20 mouse cellular contexts compared by ENCODE assay signal in genomic region chr7:43453599-43454355, GRCm38 (mm10). TPM values are rescaled to one million over a fixed set of nuclear protein-coding genes. Genes with fewer than 3 reads are reported as not detected.
DNase-seq lines count a peak whose midpoint lies in the region; ATAC-seq and TF ChIP-seq lines count a peak whose summit lies in the region.
"Had no signal": no experiment of that assay in that cellular context is flagged by ENCODE, and none has a peak within 500 bp of the region (broad histone marks: within the 10 kb centered on the region; RNA-seq: fewer than 3 reads in every experiment).

No protein-coding gene starts in this region.

- no peak for TF ChIP-seq POLR2A in liver, adult 2 months (IDR thresholded peaks at IDR 0.05; ENCODE audit: extremely low read depth, insufficient read depth, low read length)

- no peak for ATAC-seq in liver, embryonic 12.5 days
- ATAC-seq in intestine, postnatal 0 days, result peak; percentile 78
- no peak for ATAC-seq in stomach, embryonic 16.5 days (ENCODE audit: insufficient read depth, low FRiP score)
- ATAC-seq in forebrain, embryonic 11.5 days (replicated peaks; ENCODE audit: low FRiP score), result no peak

- H3K4me3 ChIP-seq in liver, adult 2 months (ENCODE audit: insufficient read depth, low read depth, low read length), result no peak overlapping the region
- no peak overlapping the region for H3K4me3 ChIP-seq in liver, embryonic 12.5 days
- no peak overlapping the region for H3K4me3 ChIP-seq in intestine, postnatal 0 days (ENCODE audit: low read depth, low read length)
- H3K4me3 ChIP-seq in stomach, embryonic 16.5 days (replicated peaks; ENCODE audit: low read length), result no peak overlapping the region
- H3K4me3 ChIP-seq in forebrain, embryonic 11.5 days (ENCODE audit: low read depth, low read length), result no peak overlapping the region
- H3K4me3 ChIP-seq: embryonic facial prominence, embryonic 13.5 days; forebrain, embryonic 12.5 days; heart, embryonic 13.5 days; hindbrain, embryonic 10.5 days; limb, embryonic 15.5 days; lung, embryonic 15.5 days; midbrain, embryonic 12.5 days; myocyte had no signal

- no peaks in the 10 kb centered on the region for H3K9me3 ChIP-seq in liver, embryonic 12.5 days (replicated peaks)
- H3K9me3 ChIP-seq in intestine, postnatal 0 days (ENCODE audit: control insufficient read depth), result no peaks in the 10 kb centered on the region
- no peaks in the 10 kb centered on the region for H3K9me3 ChIP-seq in stomach, embryonic 16.5 days (replicated peaks; ENCODE audit: control insufficient read depth, low read length)
- H3K9me3 ChIP-seq in forebrain, embryonic 11.5 days (ENCODE audit: control insufficient read depth, low read length), result no peaks in the 10 kb centered on the region
- H3K9me3 ChIP-seq: embryonic facial prominence, embryonic 13.5 days; forebrain, embryonic 12.5 days; heart, embryonic 13.5 days; hindbrain, embryonic 10.5 days; limb, embryonic 15.5 days; lung, embryonic 15.5 days; midbrain, embryonic 12.5 days had no signal

- H3K27me3 ChIP-seq in liver, adult 2 months (ENCODE audit: control insufficient read depth, insufficient read depth, low read length), result no peaks in the 10 kb centered on the region
- no peaks in the 10 kb centered on the region for H3K27me3 ChIP-seq in liver, embryonic 12.5 days (replicated peaks)
- H3K27me3 ChIP-seq in intestine, postnatal 0 days (replicated peaks; ENCODE audit: control insufficient read depth, insufficient read depth, low read length), result no peaks in the 10 kb centered on the region
- H3K27me3 ChIP-seq in stomach, embryonic 16.5 days (ENCODE audit: control insufficient read depth, insufficient read depth, low read length), result no peaks in the 10 kb centered on the region
- H3K27me3 ChIP-seq in forebrain, embryonic 11.5 days (ENCODE audit: control insufficient read depth, insufficient read depth, low read length), result no peaks in the 10 kb centered on the region
- H3K27me3 ChIP-seq: embryonic facial prominence, embryonic 13.5 days; forebrain, embryonic 12.5 days; heart, embryonic 13.5 days; limb, embryonic 15.5 days; lung, embryonic 15.5 days; midbrain, embryonic 12.5 days had no signal

- TF ChIP-seq CTCF in liver, adult 2 months (IDR thresholded peaks at IDR 0.05; ENCODE audit: low read depth, low read length), result no peak
- no peak for TF ChIP-seq CTCF in intestine, postnatal 0 days (IDR thresholded peaks at IDR 0.05; ENCODE audit: low read depth)

- no peaks in the 10 kb centered on the region for H3K79me2 ChIP-seq in liver, adult 2 months (ENCODE audit: control insufficient read depth, insufficient read depth, low read length)

- H3K36me3 ChIP-seq in liver, adult 2 months (ENCODE audit: control insufficient read depth, insufficient read depth, low read length), result peaks cover 24% of the 10 kb centered on the region
- peaks cover 78% of the 10 kb centered on the region for H3K36me3 ChIP-seq in liver, embryonic 12.5 days
- H3K36me3 ChIP-seq in intestine, postnatal 0 days (ENCODE audit: control insufficient read depth, insufficient read depth), result peaks cover 64% of the 10 kb centered on the region
- peaks cover 13% of the 10 kb centered on the region for H3K36me3 ChIP-seq in stomach, embryonic 16.5 days (ENCODE audit: control insufficient read depth, insufficient read depth, low read length)
- no peaks in the 10 kb centered on the region; the same call in 1 of the 2 replicates for H3K36me3 ChIP-seq in forebrain, embryonic 11.5 days (ENCODE audit: control insufficient read depth, insufficient read depth, low read length)

- no peak overlapping the region for H3K9ac ChIP-seq in liver, adult 2 months (ENCODE audit: low read depth, low read length)
- no peak overlapping the region for H3K9ac ChIP-seq in liver, embryonic 12.5 days
- no peak overlapping the region for H3K9ac ChIP-seq in intestine, postnatal 0 days (ENCODE audit: low read depth, low read length)
- H3K9ac ChIP-seq in stomach, embryonic 16.5 days (ENCODE audit: low read length), result no peak overlapping the region
- no peak overlapping the region for H3K9ac ChIP-seq in forebrain, embryonic 11.5 days (ENCODE audit: low read length)
- H3K9ac ChIP-seq: embryonic facial prominence, embryonic 13.5 days; forebrain, embryonic 12.5 days; heart, embryonic 13.5 days; limb, embryonic 15.5 days; lung, embryonic 15.5 days; midbrain, embryonic 12.5 days had no signal

- DNase-seq in liver, adult 2 months (ENCODE audit: extremely low read depth, low read depth, low spot score), result peak; percentile 78
- DNase-seq in kidney, postnatal 14 days, result peak; percentile 73
- no peak for DNase-seq in forebrain, embryonic 11.5 days (ENCODE audit: low spot score)
- DNase-seq in neural tube, embryonic 10.5 days (ENCODE audit: extremely low spot score, low spot score), result no peak
- DNase-seq: cerebellum, adult 11-12 months; layer of hippocampus, adult 9-11 months; right cerebral cortex, adult 18-20 months had no signal

- H3K4me1 ChIP-seq in liver, adult 2 months (ENCODE audit: control insufficient read depth, insufficient read depth, low read length), result peaks cover 34% of the 10 kb centered on the region
- H3K4me1 ChIP-seq in liver, embryonic 12.5 days, result peaks cover 23% of the 10 kb centered on the region
- peaks cover 6% of the 10 kb centered on the region; the same call in 1 of the 2 replicates for H3K4me1 ChIP-seq in intestine, postnatal 0 days (replicated peaks; ENCODE audit: control insufficient read depth, insufficient read depth, low read length)
- no peaks in the 10 kb centered on the region for H3K4me1 ChIP-seq in stomach, embryonic 16.5 days (ENCODE audit: control insufficient read depth, insufficient read depth, low read length)
- H3K4me1 ChIP-seq in forebrain, embryonic 11.5 days (replicated peaks; ENCODE audit: control insufficient read depth, insufficient read depth, low read length), result no peaks in the 10 kb centered on the region
- H3K4me1 ChIP-seq: embryonic facial prominence, embryonic 13.5 days; forebrain, embryonic 12.5 days; hindbrain, embryonic 10.5 days; lung, embryonic 15.5 days; midbrain, embryonic 12.5 days had no signal

- 42% methylated on average over 14 of the region's 14 CpGs for WGBS in liver, adult 2 months
- WGBS in liver, embryonic 12.5 days (ENCODE audit: insufficient replicate concordance), result 77% methylated on average over 14 of the region's 14 CpGs
- WGBS in intestine, postnatal 0 days, result 69% methylated on average over 14 of the region's 14 CpGs
- 78% methylated on average over 14 of the region's 14 CpGs for WGBS in stomach, embryonic 16.5 days
- WGBS in forebrain, embryonic 11.5 days, result 89% methylated on average over 14 of the region's 14 CpGs

- no peak overlapping the region for H3K4me2 ChIP-seq in liver, embryonic 12.5 days
- H3K4me2 ChIP-seq in intestine, postnatal 0 days (replicated peaks; ENCODE audit: low read depth), result no peak overlapping the region
- no peak overlapping the region for H3K4me2 ChIP-seq in stomach, embryonic 16.5 days (ENCODE audit: low read depth, low read length)
- no peak overlapping the region for H3K4me2 ChIP-seq in forebrain, embryonic 11.5 days (ENCODE audit: low read depth, low read length, severe bottlenecking)
- H3K4me2 ChIP-seq: embryonic facial prominence, embryonic 13.5 days; forebrain, embryonic 12.5 days; heart, embryonic 13.5 days; limb, embryonic 15.5 days; lung, embryonic 15.5 days; midbrain, embryonic 12.5 days had no signal

- peak overlapping the region; percentile 42; the same call in 1 of the 2 replicates for H3K27ac ChIP-seq in liver, adult 2 months (replicated peaks; ENCODE audit: insufficient read depth, low read depth, low read length)
- no peak overlapping the region for H3K27ac ChIP-seq in liver, embryonic 12.5 days
- H3K27ac ChIP-seq in intestine, postnatal 0 days (ENCODE audit: low read depth, low read length), result peak overlapping the region; percentile 75
- peak overlapping the region; percentile 48; the same call in 1 of the 2 replicates for H3K27ac ChIP-seq in stomach, embryonic 16.5 days (ENCODE audit: low read length)
- no peak overlapping the region for H3K27ac ChIP-seq in forebrain, embryonic 11.5 days (ENCODE audit: low read depth, low read length)
- H3K27ac ChIP-seq: embryonic facial prominence, embryonic 13.5 days; forebrain, embryonic 12.5 days; heart, embryonic 13.5 days; hindbrain, embryonic 10.5 days; limb, embryonic 15.5 days; lung, embryonic 15.5 days; midbrain, embryonic 12.5 days had no signal

RNA-seq across cellular contexts. Expression of gene Vsig10l, which starts 9.2 kb away (rescaled TPM):
- 0.37 and 0.47 TPM in 2 replicates for total RNA-seq in liver, adult 2 months (2014; rRNA removed)
- 0.80 and 1.6 TPM in 2 replicates for polyA plus RNA-seq in liver, adult 2 months (2012; rRNA removed)
- polyA plus RNA-seq in liver, embryonic 12.5 days (2016; fragmentation: Nextera tagmentation; extraction: Ambion mirVana), result 1.2 and 2.3 TPM in 2 replicates
- 4.5 and 5.3 TPM in 2 replicates for polyA plus RNA-seq in intestine, postnatal 0 days (2015; fragmentation: Nextera tagmentation; extraction: Ambion mirVana)
- polyA plus RNA-seq in stomach, embryonic 16.5 days (2015; fragmentation: Nextera tagmentation; extraction: Ambion mirVana), result 17.7 and 28.7 TPM in 2 replicates
- polyA plus RNA-seq in forebrain, embryonic 11.5 days (2014; fragmentation: Nextera tagmentation; extraction: Ambion mirVana), result 1.8 and 3.1 TPM in 2 replicates

RNA-seq across cellular contexts. Expression of gene Gm45233, which starts 9.8 kb away (rescaled TPM):
- total RNA-seq in liver, adult 2 months (2014; rRNA removed), result not detected in 2 replicates
- 0.28 TPM in 1 of 2 replicates, not detected in the other for polyA plus RNA-seq in liver, adult 2 months (2012; rRNA removed)
- polyA plus RNA-seq in liver, embryonic 12.5 days (2016; fragmentation: Nextera tagmentation; extraction: Ambion mirVana), result 0.26 and 0.59 TPM in 2 replicates
- 0.23 and 0.24 TPM in 2 replicates for polyA plus RNA-seq in intestine, postnatal 0 days (2015; fragmentation: Nextera tagmentation; extraction: Ambion mirVana)
- 0.62 TPM in 1 of 2 replicates, not detected in the other for polyA plus RNA-seq in stomach, embryonic 16.5 days (2015; fragmentation: Nextera tagmentation; extraction: Ambion mirVana)
- not detected in 2 replicates for polyA plus RNA-seq in forebrain, embryonic 11.5 days (2014; fragmentation: Nextera tagmentation; extraction: Ambion mirVana)

RNA-seq across cellular contexts. Expression of gene Etfb, which starts 9.9 kb away (rescaled TPM):
- 473 and 572 TPM in 2 replicates for total RNA-seq in liver, adult 2 months (2014; rRNA removed)
- 330 and 416 TPM in 2 replicates for polyA plus RNA-seq in liver, adult 2 months (2012; rRNA removed)
- 238 and 249 TPM in 2 replicates for polyA plus RNA-seq in liver, embryonic 12.5 days (2016; fragmentation: Nextera tagmentation; extraction: Ambion mirVana)
- polyA plus RNA-seq in intestine, postnatal 0 days (2015; fragmentation: Nextera tagmentation; extraction: Ambion mirVana), result 813 and 825 TPM in 2 replicates
- polyA plus RNA-seq in stomach, embryonic 16.5 days (2015; fragmentation: Nextera tagmentation; extraction: Ambion mirVana), result 365 and 382 TPM in 2 replicates
- polyA plus RNA-seq in forebrain, embryonic 11.5 days (2014; fragmentation: Nextera tagmentation; extraction: Ambion mirVana), result 193 and 201 TPM in 2 replicates

RNA-seq across cellular contexts. Expression of gene Cldnd2, which starts 13.2 kb away (rescaled TPM):
- not detected in 2 replicates for total RNA-seq in liver, adult 2 months (2014; rRNA removed)
- 0.17 TPM in 1 of 2 replicates, not detected in the other for polyA plus RNA-seq in liver, adult 2 months (2012; rRNA removed)
- not detected in 2 replicates for polyA plus RNA-seq in liver, embryonic 12.5 days (2016; fragmentation: Nextera tagmentation; extraction: Ambion mirVana)
- not detected in 2 replicates for polyA plus RNA-seq in intestine, postnatal 0 days (2015; fragmentation: Nextera tagmentation; extraction: Ambion mirVana)
- polyA plus RNA-seq in stomach, embryonic 16.5 days (2015; fragmentation: Nextera tagmentation; extraction: Ambion mirVana), result not detected in 2 replicates
- polyA plus RNA-seq in forebrain, embryonic 11.5 days (2014; fragmentation: Nextera tagmentation; extraction: Ambion mirVana), result not detected in 2 replicates
- total RNA-seq: gastrocnemius, postnatal 4 days; left cerebral cortex, postnatal 14 days had no signal
- polyA plus RNA-seq: embryonic facial prominence, embryonic 13.5 days; forebrain, embryonic 12.5 days; heart, embryonic 13.5 days; hindbrain, embryonic 10.5 days; limb, embryonic 15.5 days; lung, embryonic 15.5 days; midbrain, embryonic 12.5 days; myocyte had no signal

RNA-seq across cellular contexts. Expression of gene Nkg7, which starts 16.9 kb away (rescaled TPM):
- total RNA-seq in liver, adult 2 months (2014; rRNA removed), result 0.81 and 1.1 TPM in 2 replicates
- polyA plus RNA-seq in liver, adult 2 months (2012; rRNA removed), result 1.7 and 2.5 TPM in 2 replicates
- polyA plus RNA-seq in liver, embryonic 12.5 days (2016; fragmentation: Nextera tagmentation; extraction: Ambion mirVana), result 3.8 and 4.4 TPM in 2 replicates
- 1.6 and 2.7 TPM in 2 replicates for polyA plus RNA-seq in intestine, postnatal 0 days (2015; fragmentation: Nextera tagmentation; extraction: Ambion mirVana)
- 2.7 and 2.8 TPM in 2 replicates for polyA plus RNA-seq in stomach, embryonic 16.5 days (2015; fragmentation: Nextera tagmentation; extraction: Ambion mirVana)
- polyA plus RNA-seq in forebrain, embryonic 11.5 days (2014; fragmentation: Nextera tagmentation; extraction: Ambion mirVana), result not detected in 2 replicates
- total RNA-seq: gastrocnemius, postnatal 4 days; left cerebral cortex, postnatal 14 days had no signal
- polyA plus RNA-seq: hindbrain, embryonic 10.5 days; midbrain, embryonic 12.5 days; myocyte had no signal

Comparison
In these comparisons a context has a peak if more than half of its experiments do, and no peak if none do; other contexts are left out.
1. H3K27ac ChIP-seq: peak in liver, adult 2 months (single experiment), intestine, postnatal 0 days (single experiment) and stomach, embryonic 16.5 days (single experiment); none in liver, embryonic 12.5 days (single experiment) and forebrain, embryonic 11.5 days (single experiment).
2. DNase-seq: peak in liver, adult 2 months (single experiment) and kidney, postnatal 14 days (single experiment); none in forebrain, embryonic 11.5 days (single experiment) and neural tube, embryonic 10.5 days (single experiment).